Mouse (Mus musculus) liver, postnatal 0 days (tissue): ENCODE data around the gene Adgrg6.

Source experiments
- CTCF ChIP-seq: sonication (generic); IDR thresholded peaks from 2 replicates; pipeline ENCODE4 v1.5.1; 2016; ENCODE audit warnings: antibody characterized with exemption, low read depth
- EP300 ChIP-seq: IDR thresholded peaks from 2 replicates; pipeline ENCODE4 v1.6.1; 2016; ENCODE audit warnings: antibody characterized with exemption, low read depth, mild to moderate bottlenecking

- TF ChIP-seq CTCF, result no peak
- no peak for TF ChIP-seq EP300
These were observed 84.4 kb downstream of the Adgrg6 start for GRCm38 (mm10) chr10:14460933-14461514.
